Mouse (Mus musculus): Measurements from ENCODE around the gene Taz. TPM values are rescaled to one million over a fixed set of nuclear protein-coding genes. Genes with fewer than 3 reads are reported as not detected.

The Taz gene
- total RNA-seq (2021): 75.4 and 94.9 TPM in 2 replicates
- long read RNA-seq, transcript Taz-204 (9 exons, 1,742 nt): minor isoform, 21 of 155 reads
- long read RNA-seq, transcript Taz-201 (10 exons, 1,851 nt): major isoform, 39 of 155 reads
- long read RNA-seq, transcript Taz-202 (10 exons, 1,786 nt): minor isoform, 9 of 155 reads
- long read RNA-seq, partial matches to known transcripts: 9 of 155 reads
- long read RNA-seq, other reads (novel, unspliced or antisense): 71 of 155 reads

- DNase-seq: peak; percentile 74
Observed at GRCm38 (mm10) chrX:74281732-74282394, at the start of gene Taz, which contains the start of gene Dnase1l1. TSS of gene Taz (plus strand) at chrX:74281912. TSS of gene Dnase1l1 (minus strand) at chrX:74282337.

- no peak for DNase-seq
Observed at GRCm38 (mm10) chrX:74233196-74233595, 48.5 kb upstream of the Taz start.

- no peak for DNase-seq
Observed at GRCm38 (mm10) chrX:74240332-74240731, 41.4 kb upstream of the Taz start.

DNA sequence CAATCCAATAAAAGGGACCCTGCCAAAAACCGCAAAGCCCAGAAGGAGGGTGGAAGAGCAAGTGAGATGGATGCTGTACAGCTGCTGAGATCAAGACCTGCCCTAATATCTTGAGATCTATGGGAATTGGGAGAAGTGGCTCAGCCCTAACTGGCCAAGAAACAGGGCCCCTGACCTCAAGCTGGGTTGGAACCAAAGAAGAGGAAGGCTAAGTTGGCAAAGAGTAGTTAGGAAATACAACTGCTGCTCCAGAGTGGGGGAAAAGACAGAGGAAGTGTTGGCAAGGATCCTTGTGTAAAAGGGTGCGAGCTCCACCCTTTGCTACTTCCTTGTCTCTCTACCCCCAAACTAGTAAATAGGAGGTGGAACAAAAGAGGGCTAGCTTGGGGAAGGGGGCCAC, 38.3 kb upstream of the Taz start:
- DNase-seq: no peak

GRCm38 (mm10) chrX:74243807-74244206, 37.9 kb upstream of the Taz start:
- no peak for DNase-seq

- DNase-seq: peak; percentile 14
Observed at GRCm38 (mm10) chrX:74244614-74245083, 37.1 kb upstream of the Taz start.

GRCm38 (mm10) chrX:74245107-74245506, 36.6 kb upstream of the Taz start:
- no peak for DNase-seq

DNA sequence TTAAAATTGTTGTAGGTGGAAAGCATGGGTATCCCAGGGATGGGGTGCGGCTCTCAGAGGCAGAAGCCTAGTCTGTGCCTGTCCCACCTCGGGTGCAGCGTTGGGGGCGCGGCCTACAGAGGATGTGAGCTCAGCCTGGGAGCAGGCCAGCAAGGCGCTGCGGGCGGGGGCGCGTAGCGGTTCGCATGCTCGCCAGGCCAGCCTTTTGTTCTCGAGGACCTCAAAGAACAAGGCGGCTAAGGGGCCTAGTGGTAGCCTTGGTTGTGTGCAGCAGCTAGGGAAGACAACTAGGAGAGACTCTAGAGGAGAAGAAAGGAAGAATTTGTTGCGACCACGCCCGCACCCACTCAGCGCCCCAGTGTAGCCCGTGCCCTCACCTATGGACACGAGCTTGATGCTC, 36.0 kb upstream of the Taz start:
- peak; percentile 74 for DNase-seq

DNA sequence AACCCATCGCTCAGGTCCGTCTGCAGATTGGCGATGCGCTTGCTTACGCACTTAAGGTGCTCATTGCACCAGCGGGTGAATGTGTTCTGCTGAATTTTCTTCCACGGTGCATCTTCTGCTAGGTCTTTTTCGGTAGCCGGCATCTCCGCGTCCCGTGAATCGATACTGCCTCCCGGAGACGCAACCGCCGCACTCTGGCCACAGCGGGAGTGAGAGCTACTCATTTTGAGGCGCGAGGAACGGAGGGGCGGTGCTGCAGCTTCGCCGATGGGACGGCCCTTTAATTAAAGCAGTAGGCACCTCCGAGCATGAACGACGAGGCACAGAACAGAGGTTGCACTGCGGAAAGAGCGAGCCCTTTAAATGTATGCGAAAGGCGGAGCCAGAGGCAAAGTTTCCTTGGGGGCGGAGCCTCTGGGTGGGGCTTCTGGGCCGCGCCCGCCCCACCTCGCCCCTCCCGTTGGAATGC, 35.5 kb upstream of the Taz start:
- peak; percentile 82 for DNase-seq

DNA sequence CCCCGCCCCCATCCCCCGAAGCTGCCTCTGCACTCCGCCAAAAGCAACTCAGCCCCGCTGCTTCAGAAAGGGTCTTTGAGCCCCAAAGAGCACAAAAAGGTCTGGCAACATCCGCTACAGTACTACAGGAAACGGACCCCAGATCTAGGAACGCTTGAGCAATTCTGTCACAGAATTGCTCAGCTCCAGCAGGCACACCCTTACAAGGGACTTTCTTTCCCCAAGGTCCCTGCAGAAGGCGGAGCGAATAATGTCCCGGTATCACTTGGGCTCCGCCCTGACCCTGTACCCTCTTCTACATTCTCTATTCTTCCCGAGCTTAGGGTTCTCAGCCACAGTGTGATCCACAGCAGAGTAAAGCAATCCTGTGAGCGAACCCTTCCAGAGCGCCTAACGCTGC, 35.0 kb upstream of the Taz start:
- DNase-seq: no peak

DNA sequence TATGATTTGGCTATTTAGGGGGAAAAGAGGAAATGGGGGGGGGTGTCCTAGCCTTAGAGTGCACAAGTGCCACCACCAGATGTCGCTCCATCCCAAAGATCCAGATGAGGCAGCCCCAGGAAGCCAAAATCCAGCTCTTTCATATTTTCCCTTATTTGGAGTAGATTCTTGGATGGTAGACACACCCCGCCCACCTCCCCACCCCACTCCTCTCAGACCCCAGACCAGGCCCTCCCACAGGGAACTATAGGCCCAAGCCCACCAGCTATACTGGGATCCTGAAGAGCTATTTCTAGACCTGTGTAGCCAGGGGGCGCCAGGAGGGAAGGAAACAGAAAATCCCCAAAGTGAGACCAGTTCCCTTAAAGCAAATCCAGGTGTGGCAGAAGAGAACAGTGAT, 33.1 kb upstream of the Taz start:
- peak; percentile 56 for DNase-seq

DNA sequence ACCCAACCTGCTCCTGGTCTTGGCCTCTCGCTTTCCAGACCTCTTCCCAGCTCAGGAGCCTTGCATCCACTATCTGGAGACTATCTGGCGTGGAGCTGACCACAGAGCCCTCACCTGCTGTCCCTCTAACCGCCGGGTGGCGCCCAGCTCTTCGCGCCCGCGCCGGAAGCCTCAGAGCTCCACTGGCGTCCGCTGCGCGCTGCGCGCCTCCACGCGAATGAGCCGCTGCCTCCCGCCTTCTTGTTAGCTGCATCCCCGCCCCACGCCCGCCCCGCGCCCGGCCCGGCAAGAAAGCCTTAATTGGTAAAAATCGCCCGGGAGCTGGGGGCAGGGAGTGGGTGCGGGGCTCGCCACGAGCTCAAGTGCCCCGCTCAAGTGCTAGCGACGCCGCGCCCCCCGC, 32.1 kb upstream of the Taz start, which contains the start of gene Flna:
TSS of gene Flna (minus strand) at position 206 of the 400 bp plus-strand sequence.
- DNase-seq: peak; percentile 73

GRCm38 (mm10) chrX:74254153-74254887, 27.4 kb upstream of the Taz start, which contains the start of gene Emd:
TSS of gene Emd (plus strand) at chrX:74254687.
- peak; percentile 80 for DNase-seq

DNA sequence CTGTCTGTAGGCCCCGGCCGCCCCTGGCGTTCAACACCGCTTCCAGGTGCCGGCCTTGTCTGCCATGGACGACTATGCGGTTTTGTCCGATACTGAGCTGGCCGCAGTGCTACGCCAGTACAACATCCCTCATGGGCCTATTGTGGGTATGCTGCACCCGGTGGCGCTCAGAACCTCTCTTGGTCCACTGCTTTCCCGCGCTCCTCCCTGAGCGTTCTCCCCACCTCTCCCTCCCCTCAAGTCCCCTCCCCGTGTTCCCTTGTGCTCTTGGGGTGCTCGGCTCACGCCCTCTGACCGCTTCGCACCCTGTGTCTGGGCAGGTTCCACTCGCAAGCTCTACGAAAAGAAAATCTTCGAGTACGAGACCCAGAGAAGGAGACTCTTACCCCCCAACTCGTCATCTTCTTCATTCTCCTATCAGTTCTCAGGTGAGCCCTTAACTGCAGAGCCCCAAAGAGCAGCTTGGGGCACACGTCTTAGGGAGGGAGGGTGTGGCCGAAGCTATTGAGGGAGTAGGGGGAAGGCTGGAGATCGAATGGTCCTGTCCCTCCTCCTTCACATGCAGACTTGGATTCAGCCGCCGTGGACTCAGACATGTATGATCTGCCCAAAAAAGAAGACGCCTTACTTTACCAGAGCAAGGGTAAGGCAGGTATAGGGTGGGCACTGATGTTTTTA, 26.7 kb upstream of the Taz start:
- DNase-seq: no peak

DNA sequence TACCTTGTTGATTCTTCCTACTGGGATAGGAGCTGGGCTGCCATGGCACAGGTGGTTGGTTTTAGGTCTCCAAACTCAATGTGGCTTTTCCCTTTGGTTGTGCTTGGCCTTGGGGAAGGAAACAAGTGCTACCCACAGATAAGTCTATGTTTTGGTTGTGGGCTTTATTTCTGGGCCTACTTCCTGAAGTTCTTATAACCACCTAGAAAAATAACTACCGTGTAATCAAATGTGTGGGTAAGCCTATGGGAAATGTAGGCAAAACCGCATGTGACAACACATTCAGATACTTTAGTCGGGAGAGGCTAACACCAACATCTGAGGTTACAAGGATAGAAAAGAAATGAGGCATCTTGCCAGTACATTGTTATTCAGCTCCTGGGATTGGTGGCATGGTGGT, 24.0 kb upstream of the Taz start:
- DNase-seq: no peak

DNA sequence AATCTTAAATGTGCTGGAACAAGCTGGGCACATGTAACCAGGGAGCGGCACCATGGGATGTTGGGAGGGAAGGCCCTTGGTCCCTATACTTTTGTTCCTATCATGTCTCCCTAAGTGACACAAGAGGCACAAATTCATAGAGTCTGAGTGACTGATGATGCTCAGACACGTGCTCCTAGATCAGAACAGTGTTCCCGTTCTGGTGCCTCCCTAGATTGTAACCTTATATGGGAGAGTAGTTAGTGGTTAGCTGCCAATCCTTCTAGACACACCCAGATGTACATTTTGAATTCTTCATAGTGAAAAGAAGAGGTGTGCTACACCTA, 12.0 kb upstream of the Taz start:
- no peak for DNase-seq

GRCm38 (mm10) chrX:74270062-74270901, 11.4 kb upstream of the Taz start, which contains the start of gene Rpl10:
TSS of gene Rpl10 (plus strand) at chrX:74270812.
- DNase-seq: peak; percentile 82

DNA sequence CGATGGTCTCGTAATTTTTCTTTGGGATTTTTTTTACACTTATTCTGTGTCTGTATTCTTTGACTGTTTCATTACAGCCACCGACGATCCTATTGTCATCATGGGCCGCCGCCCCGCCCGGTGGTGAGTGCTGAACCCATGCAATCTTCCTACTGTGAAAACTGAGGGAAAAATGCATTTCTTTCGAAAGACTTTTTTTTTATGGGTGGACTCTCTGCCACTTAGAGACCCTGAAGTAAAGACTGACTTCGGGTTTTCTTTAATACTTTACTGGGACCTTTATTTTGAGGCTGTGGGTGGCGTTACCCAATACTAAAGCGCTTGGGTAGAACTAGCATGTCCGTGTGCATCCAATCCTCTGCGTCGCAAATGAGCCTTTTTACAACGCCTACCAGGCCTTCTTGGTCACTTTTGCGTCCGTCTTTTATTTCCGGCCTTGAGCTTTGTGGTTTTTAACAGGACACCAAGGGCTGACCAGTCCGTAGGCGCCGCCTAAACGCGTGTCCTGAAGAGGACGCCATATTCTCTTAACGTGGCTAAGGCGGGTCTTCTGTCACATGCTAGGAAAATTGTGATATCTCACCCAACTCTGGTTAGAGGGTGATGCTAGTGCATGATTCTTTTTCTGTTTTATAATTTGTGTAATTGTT, 10.7 kb upstream of the Taz start:
- no peak for DNase-seq

DNA sequence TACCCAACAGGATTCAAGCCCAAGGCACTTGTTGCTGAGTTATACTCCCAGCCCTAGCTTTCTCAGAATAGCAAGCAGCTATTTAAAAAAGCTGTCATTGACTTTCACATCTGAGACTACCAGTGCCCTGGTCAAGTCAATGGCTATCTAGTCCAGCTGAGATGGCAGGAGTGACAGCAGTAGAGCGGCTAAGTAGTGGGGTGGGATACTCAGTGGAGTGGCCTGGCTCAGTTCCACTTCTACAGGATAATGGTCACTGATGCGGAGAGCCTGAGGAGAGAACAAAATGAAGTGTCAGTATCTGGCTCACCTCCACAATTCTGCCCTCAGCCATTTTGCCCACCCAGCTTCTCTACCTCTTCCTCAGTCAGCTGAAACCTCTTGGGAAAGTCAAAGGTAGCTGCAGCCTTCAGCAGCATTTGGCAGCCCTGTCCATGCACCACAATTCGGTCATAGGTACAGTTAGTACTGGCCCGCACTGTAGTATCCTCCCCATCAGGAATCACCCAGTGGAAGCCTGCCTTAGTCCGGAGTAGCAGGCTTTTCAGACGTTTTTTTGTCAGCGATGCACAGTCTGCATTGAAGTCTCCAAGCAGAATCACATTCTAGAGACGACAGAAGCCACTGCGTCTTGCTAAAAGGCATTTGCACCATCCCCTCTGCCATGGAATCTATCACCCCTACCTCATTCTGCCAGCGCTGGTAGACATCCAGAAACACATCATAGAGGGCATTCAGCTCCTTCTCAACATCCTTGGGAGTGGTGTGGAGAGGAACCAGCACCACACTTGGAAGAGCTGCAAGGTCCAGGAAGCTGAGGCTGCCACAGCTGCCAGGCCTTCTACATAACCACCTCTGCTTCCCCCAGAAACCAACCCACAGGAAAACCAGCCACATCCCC, 8.0 kb upstream of the Taz start:
- no peak for DNase-seq

GRCm38 (mm10) chrX:74277916-74278315, 3.8 kb upstream of the Taz start:
- DNase-seq: no peak

Measured in adrenal gland, postnatal 25 days (tissue).